Mouse (Mus musculus) 3T3-L1 (cell line): Measurements from ENCODE around the gene Sipa1l1.

Source experiments
- DNase-seq: peaks from one replicate; pipeline ENCODE4 v3.0.0-alpha.2; 2015; ENCODE audit warnings: low read depth, low spot score

Gene Sipa1l1

DNA sequence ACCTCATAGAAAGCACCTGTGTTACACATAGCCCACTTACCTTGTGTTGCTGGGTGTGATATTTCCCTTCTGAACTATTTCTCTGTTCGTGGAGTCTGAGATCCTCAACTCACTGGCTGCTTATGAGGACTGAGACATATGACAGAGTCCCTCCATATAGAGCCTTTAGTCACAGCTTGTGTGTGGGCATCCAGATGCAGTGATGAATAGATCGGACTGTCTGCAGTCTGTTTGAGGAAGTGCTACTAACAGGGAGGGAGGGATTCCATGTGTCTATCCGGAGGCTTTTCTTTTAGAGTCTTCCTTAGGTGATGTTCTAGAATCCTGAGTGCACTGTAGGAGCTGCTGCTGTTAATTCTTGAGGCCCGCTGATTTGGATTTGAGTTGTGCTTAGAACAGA, 165.4 kb downstream of the Sipa1l1 start:
- DNase-seq = no peak

DNA sequence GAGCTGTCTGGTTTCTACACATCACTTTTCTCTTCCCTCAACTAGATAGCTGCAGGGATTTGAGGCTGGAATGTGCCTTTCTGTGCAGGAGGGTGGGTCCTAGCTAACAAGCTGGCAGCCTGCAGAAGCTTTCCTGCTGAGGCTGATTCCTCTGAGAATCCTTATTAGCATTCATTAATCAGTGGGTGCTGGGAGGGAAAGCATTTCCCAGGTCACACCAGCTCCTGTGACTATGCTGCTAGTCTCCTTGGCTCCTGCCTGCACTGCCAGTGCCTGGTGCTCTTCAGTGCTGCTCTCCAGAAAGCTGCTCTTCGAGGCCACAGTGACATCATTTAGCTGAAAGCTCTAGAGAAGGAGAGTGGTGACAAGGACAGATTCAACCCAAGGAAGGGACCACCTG, 166.0 kb downstream of the Sipa1l1 start:
- DNase-seq = no peak

- no peak for DNase-seq
Measured at GRCm38 (mm10) chr12:82338550-82338949, 169.4 kb downstream of the Sipa1l1 start.

GRCm38 (mm10) chr12:82339221-82339861, 170.2 kb downstream of the Sipa1l1 start:
- no peak for DNase-seq

DNA sequence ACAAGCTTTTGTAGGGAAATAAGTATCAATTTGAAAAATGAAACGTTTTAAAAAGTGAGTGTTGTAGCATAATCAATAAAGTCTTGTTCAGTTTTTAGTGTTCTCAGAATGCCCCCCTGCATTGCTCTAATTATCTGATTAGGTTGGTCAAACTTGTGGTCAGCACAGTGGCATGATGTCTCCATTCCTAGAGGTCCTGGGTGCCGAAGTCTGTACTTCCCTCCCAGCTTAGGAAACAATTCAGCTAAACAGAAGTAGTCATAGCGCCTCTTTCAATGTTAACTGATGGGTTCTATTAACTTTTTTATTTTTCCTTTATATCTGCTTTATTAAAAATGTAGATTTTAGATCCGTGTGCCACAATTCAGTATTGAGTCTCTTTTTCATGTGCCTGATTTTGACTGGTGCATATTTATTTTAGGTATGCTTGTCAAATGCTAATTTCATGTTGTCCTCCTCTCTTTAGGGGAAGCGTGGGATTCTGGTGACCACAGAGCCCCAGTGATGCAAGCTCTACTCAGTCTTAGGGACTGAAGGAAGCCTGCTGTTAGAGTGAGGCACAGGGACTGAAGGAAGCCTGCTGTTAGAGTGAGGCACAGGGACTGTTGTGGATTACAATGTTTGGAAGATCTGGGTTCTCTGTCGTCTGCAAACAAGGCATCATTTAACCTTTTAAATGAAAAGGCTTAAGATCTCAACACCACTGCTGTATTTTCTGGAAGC, 171.2 kb downstream of the Sipa1l1 start:
- no peak for DNase-seq

GRCm38 (mm10) chr12:82341181-82341580, 172.1 kb downstream of the Sipa1l1 start:
- no peak for DNase-seq

- no peak for DNase-seq
Measured at GRCm38 (mm10) chr12:82341696-82342095, 172.6 kb downstream of the Sipa1l1 start.

DNA sequence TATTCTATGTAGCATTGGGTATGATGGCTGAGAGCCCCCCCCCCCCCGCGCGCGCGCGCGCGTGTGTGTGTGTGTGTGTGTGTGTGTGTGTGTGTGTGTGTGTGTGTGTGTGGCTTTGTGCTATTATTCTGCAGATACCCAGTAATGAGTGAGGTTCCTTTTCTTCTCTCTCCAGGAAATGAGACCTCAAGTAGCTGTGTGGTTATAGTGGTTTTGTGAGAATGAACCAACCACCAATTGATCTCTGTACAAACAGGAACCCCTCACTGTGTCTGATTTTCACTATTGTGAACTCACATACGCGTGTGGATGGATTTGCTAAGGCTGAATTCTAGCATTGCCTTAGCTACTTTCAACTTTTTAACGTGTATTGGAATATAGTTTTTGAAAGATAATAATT, 181.0 kb downstream of the Sipa1l1 start:
- DNase-seq = no peak

GRCm38 (mm10) chr12:82350891-82351290, 181.8 kb downstream of the Sipa1l1 start:
- DNase-seq = no peak

DNA sequence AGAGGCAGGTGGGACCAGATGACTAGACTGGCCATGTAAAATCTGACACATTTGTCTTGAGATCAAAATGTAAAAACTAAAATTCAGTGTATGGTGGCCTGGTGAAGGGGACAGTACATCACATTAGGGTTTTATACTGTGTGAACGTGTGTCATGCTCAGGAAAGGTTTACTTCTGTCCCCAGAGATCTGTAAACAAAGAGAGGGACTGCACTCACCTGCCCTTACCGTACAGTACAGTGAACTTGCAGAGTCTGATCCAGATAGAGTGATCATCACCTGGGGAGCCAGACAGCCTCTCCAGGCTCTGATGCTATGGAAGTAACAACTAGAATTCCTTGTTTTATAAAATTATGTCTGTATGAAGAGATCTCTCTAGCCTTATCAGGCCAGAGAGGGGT, 184.5 kb downstream of the Sipa1l1 start:
- DNase-seq = no peak

GRCm38 (mm10) chr12:82355419-82356149, 186.5 kb downstream of the Sipa1l1 start:
- no peak for DNase-seq

DNA sequence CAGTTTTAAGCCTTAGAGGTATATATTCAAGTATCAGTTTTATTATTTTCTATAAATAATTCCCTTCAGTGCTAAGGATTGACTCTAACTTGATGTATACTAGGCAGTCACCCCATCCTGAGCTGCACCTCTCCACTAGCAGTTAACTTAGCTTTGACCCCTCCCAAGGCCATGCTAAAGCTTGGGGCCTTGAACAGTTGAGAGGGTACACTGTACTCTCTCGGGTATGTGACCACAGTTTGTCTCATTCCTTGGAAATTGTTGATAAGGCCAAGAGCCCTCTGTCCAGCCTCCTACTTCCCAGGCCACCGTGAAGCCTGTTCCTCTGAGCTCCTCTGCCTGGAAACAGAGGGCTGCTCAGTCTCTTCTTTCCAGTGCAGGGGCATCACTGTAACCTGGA, 187.4 kb downstream of the Sipa1l1 start:
- no peak for DNase-seq

DNA sequence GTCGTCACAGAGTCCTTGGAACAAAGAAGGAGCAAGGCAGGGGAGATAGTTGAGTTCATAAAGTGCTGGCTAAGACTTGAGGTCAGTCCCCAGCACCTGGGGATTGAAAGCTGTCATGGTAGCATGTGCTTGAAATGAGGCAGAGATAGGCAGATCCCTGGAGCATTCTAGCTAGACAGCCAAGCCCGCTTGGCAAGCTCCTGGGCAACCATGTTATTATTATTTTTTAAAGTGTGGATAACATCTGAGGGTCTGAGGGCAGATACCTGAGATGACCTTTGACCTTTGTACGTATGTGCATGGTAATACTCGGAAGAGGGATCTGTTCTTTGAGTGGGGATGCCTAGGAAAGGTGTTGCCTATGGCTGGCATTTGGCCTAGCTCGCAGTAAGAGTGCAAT, 188.3 kb downstream of the Sipa1l1 start:
- no peak for DNase-seq

DNA sequence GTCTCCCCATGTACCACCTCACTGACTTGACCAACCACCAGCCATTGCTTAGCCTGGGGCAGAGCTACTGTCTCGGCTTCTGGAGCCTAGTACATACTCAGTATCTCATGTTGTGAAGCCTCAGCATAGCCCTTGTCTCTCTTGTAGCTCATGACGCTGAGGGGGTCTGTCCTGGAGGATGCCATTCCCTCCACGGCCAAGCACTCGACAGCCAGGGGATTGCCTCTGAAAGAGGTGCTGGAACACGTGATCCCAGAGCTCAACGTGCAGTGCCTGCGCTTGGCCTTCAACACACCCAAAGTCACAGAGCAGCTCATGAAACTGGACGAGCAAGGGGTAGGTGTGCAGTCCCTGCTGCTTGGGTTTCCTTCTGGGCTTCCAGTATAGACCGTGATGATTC, 193.7 kb downstream of the Sipa1l1 start:
- no peak for DNase-seq

DNA sequence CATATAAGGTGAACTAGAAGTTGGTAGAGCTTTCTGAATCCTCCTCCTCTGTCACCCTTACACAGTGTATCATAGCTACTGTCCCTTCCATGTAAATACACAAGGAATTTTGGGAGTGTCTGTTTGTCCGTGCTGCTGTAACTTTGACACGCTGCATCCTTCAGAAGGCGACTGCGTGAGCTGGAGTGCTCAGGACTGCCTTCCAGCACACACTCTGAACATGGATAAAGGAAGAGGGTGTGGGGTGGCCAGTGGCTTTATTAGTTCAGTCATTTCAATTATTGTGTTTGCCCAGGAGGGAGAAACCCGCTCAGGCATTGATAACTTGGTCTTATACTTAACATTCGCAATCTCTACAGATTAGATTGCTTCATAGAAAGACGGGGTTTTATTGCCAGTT, 195.1 kb downstream of the Sipa1l1 start:
- DNase-seq = no peak

- no peak for DNase-seq
Measured at GRCm38 (mm10) chr12:82365276-82365875, 196.3 kb downstream of the Sipa1l1 start.

DNA sequence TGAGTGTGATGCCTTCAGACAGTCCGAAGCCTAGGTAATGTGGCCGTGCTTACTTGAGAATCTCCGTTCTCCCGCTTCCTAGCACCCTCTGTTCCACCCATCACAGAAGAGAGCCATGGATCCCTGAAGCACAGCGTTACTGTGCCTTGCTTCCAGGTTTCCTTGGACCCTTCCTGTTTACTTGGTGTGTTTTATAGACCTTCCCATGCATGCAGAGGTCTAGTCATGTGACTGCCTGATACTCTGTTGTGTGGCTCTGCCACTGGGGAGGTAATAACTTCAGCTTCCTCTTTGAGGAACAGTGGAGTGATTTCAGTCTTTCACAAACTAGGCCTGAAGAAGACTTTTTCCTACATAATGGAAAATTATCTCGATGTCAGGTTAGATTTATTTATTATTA, 197.6 kb downstream of the Sipa1l1 start:
- no peak for DNase-seq

GRCm38 (mm10) chr12:82367345-82367744, 198.2 kb downstream of the Sipa1l1 start:
- DNase-seq = no peak

DNA sequence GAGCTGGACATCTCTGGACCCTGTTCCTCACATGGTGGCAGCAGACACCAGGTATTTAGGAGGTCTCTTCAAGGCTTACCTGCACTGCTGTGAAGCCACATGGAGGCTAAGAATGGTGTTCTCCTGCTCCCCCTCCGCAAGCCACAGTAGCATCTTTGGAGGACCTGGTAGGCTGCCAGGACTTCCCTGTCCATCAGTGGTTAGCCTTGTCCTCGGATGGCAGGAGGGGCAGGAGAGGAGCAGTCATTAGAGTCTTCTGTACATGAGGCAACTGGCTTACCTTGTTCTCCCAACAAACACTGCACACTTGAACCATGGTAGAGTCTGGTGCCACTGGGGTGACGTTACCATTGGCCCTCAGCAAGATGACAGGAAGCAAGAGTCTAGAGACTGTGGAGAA, 198.9 kb downstream of the Sipa1l1 start:
- no peak for DNase-seq

DNA sequence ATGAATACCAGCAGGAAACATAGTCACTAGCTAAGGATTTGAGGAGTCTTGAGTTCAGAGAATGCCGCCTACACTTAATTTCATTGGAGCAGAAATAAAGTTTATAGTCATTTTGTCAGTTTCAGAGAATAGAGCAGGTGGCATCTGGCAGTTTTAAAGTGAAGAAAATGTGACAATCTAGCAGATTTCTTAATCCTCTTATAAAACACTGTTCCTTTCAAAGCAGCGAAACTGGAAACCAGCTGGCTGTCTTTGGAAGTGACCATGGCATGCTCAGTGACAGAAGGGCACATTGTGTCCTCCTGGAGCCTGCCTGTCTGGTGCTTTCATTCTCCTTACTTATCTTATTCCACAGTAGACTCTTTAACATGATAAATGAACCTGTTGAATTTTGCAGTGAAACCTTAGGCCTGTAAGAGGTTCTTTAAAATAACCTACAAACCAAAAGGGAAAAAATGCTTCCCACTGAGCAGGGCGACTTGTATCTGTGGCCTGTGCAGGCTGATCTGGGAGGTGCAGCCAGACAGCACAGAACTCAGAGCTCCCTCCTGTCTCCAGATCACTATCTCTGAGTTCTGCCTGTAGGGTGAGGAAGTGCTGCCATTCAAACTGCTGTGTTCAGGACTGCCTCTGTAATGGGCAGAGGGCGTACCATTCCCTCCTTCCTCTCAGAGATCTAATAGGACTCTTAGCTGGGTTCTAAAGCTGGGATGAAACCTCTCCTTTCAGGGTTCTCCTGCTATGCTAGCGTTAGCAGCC, 200.5 kb downstream of the Sipa1l1 start:
- DNase-seq = no peak

- DNase-seq = no peak
Measured at GRCm38 (mm10) chr12:82371266-82371665, 202.1 kb downstream of the Sipa1l1 start.

DNA sequence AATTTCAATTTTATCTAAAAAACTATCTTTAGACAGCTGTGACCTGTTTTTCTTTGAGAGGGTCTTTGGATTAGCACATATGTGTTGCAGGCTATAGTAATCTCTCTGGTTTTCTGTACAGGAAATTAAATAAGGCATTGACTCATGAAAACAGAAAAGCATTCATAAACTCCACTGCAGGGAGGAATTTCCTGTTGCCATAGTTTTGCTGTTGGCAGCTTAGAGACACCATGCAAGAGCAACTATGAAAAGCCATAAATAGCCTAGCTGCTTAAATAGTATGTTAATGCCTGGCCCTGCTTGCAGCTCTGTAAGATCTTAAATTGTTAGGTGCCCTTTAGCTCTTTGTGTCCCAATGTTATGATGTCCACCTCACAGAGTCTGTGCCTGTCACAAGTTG, 204.9 kb downstream of the Sipa1l1 start:
- no peak for DNase-seq
